Mouse (Mus musculus) right cerebral cortex, postnatal 36 days (tissue): ENCODE data around the gene Rps6kl1.

Source experiments
- DNase-seq, 2 experiments: peaks; one replicate each; pipeline ENCODE4 v3.0.0; 2022; ENCODE audit warnings: low spot score in 2 of 2, mixed read lengths in 1 of 2

Rps6kl1 gene

GRCm38 (mm10) chr12:85151002-85151774 is at the start of gene Rps6kl1:
Gene Rps6kl1, minus strand, starts transcription at chr12:85151264.
- DNase-seq: peak; percentile 72 to 83

DNA sequence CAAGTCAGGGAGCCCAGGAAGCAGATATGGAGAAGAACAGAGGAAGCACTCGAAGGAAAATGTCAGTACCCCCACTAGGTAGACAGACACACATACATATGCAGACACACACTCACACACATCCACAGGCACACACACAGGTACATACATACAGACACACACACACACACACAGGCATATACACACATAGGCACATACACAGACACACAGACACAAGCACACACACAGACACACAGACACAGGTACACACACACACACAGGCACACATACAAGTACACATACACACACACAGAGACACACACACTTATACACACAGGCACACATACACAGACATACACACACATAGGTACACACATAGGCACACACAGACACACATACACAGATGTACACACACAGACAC is 48.9 kb upstream of the Rps6kl1 start:
- no peak for DNase-seq

GRCm38 (mm10) chr12:85197936-85198335 is 46.9 kb upstream of the Rps6kl1 start:
- DNase-seq: no peak

DNA sequence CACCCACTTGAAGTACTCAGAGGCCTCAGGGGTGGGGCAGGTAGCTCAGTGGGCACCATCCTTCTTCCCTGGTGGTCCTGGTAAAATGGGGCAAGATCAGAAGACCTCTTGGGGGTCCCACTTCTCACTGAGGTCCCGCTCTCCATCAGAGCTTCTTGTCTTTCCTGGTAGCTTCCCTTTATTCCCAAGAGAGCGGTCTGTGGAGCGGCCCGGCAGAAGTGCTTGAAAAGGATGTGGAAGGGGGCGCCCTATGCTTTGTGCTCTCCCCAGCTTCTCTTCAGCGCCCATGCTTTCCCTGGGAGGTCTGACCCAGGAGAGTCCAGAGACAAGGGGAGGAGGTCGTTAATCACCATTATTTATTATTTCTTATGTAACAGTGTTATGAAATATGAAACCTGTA is 46.3 kb upstream of the Rps6kl1 start:
- DNase-seq: no peak

GRCm38 (mm10) chr12:85196191-85196590 is 45.1 kb upstream of the Rps6kl1 start:
- DNase-seq: no peak

GRCm38 (mm10) chr12:85195086-85195485 is 44.0 kb upstream of the Rps6kl1 start:
- DNase-seq: no peak

DNA sequence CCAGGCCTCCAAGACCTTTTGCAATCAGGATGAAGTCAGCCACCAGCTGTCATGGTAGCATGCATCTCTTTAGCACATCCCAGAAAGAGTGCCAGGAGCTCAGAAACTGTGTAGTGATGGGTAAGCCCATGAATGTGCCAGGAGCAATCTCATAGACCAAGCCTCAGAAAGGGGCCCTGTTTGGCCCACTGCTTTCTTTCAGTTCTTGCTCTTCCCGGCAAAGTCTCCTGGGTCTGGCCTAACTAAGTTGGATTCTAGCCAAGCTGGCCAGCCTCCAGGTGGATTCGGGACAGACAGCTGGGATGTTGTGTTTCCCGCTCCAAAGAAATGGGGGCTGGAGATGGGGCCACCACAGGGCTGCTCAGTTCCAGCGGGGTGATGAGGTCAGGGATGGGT is 43.6 kb upstream of the Rps6kl1 start:
- no peak for DNase-seq

GRCm38 (mm10) chr12:85193923-85194622 is 43.0 kb upstream of the Rps6kl1 start:
- DNase-seq: no peak

- no peak for DNase-seq
Observed at GRCm38 (mm10) chr12:85193146-85193545, 42.1 kb upstream of the Rps6kl1 start.

- no peak for DNase-seq
Observed at GRCm38 (mm10) chr12:85192461-85193108, 41.5 kb upstream of the Rps6kl1 start.

GRCm38 (mm10) chr12:85190290-85190689 is 39.2 kb upstream of the Rps6kl1 start:
- DNase-seq: no peak

- no peak for DNase-seq
Observed at GRCm38 (mm10) chr12:85186361-85186760, 35.3 kb upstream of the Rps6kl1 start.

DNA sequence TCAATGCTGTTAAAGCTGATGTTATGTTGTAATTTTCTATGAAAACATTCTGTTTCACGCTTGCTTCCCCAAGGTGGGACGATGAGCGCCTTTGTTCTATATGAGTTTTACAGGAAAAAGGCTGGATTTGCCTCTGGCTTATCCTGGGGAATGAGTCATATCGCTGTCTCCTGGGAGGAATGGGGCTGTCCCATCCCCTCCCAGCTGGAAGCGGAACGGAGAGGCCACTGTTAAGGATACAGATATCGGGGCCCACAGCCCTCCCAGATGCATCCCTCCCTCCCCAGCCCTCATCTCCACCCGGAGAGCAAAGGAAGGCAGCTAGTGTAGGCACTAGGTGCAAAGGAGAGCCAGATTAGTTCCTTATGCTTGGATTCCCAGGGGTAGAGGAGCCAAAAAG is 34.7 kb upstream of the Rps6kl1 start:
- DNase-seq: no peak

DNA sequence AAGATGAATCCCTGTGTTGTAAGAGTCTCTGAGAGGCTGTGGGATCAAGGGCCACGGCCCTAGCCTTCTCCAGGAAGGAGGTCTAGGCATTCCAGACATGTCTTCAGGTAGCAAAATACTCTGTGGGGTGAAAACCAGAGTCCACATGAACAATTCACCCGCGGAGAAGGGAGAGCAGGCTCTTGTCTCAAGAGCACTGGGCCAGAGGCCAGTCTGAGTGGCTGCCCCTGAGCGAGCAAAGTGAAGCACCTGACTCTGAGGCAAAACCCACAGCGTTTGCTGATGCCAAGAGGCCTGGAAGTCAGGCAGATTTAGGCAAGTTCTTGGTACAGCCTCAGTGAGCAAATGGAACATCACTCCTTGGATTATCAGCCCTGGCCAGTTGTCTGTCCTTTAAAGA is 33.1 kb upstream of the Rps6kl1 start:
- no peak for DNase-seq

DNA sequence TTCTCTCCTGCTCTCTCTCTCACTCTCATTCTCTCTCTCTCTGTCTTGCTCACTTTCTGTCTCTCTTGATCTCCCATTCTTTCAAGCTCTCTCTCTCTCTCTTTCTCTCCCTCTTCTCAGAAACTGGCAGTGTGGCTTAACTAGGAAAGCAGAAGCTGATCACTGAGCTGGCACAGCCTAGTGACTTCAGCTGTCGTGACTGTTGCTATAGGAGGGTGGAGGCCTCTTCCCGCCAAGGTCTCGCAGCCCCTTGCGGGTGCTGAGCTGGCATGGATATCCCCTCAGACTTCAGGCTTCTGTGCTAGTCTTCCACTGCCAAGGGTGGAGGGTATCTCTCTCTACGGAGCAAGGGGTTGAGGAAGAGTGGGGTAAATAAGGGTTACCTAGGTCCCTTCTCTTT is 31.8 kb upstream of the Rps6kl1 start:
- DNase-seq: no peak

DNA sequence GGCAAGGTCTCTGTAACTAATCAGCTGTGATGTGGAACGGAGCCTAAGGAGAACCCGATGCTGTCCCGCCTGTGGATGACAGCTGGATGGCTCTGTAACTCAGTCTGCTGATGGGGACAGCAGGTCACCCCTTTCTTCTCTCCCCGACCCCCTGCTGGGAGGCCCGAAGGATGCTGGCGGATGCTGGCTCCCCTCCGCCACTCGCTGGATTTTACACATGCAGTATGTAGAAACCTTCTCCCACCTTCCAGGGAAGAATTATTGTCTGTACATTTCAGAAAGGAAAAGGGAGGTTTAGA is 31.2 kb upstream of the Rps6kl1 start:
- no peak for DNase-seq

- DNase-seq: no peak
Observed at GRCm38 (mm10) chr12:85181475-85182344, 30.6 kb upstream of the Rps6kl1 start.

DNA sequence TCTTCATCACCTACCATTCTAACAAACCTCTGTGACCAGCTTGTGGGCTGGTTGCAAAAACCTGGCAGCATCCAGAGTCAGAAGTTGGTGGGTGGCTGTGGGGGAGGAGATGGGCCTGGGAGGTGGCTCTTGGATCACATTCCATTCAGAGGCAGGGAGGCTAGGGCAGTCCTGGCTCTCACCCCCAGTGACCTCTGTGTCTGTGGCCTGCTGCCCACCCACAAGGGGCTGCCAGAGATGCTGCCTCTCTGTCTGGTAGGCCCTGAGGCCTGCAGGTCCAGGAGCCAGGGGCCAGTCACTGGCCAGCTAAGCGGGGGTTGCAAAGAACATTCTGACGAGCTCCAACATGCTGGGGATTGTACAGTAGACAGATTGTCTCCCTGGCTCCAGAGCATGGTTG is 27.2 kb upstream of the Rps6kl1 start:
- no peak for DNase-seq

- DNase-seq: no peak
Observed at GRCm38 (mm10) chr12:85177740-85178239, 26.7 kb upstream of the Rps6kl1 start, which contains the start of gene Pgf. Gene Pgf, minus strand, starts transcription at chr12:85177790.

GRCm38 (mm10) chr12:85176846-85177523 is 25.9 kb upstream of the Rps6kl1 start:
- no peak for DNase-seq
